Mouse (Mus musculus): Measurements from ENCODE around the gene Fibp. TPM values are rescaled to one million over a fixed set of nuclear protein-coding genes. Genes with fewer than 3 reads are reported as not detected.
"Not testable (repeated sequence)": the region's sequence is repeated elsewhere in the genome, so short reads cannot be mapped to it uniquely, and the experiment has no call there.

The Fibp gene
- polyA plus RNA-seq, 1 experiment from 2014 or later: 129 TPM

DNA sequence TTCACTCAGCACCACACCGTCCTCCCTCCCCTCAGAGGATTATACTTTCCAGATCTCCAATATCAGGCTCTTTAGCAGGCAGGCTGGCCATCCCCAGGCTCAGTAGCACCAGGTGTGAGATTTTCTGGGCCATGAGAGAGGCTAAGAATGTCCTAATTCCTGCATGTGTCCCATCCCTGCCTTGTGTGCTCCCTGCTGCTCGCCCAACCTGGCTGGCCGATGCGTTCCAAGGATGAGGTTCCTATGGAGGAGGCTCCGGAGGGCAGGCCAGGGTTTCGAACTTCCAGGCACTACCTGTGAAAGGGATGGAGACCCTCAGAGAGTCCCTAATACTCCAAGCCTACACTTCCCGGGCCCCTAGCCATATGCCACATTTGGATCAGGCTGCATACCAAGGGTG lies 25.4 kb downstream of the Fibp start:
- Histone ChIP-seq H3K4me1 (ENCODE audit: insufficient read depth, low read length) (peaks cover 19% of the 10 kb centered on the region), H3K4me3 (ENCODE audit: low read length) (no peak overlapping the region), H3K27ac (ENCODE audit: low read length) (no peak overlapping the region), H3K9ac (replicated peaks; ENCODE audit: low read length) (no peak overlapping the region), H3K4me2 (replicated peaks; ENCODE audit: low read depth, low read length) (no peak overlapping the region), H3K27me3 (ENCODE audit: insufficient read depth, low read length) (no peaks in the 10 kb centered on the region), H3K9me3 (ENCODE audit: low read length) (no peaks in the 10 kb centered on the region), H3K36me3 (ENCODE audit: insufficient read depth, low read length) (peaks cover 47% of the 10 kb centered on the region)
- 90% methylated on average over 7 of the region's 7 CpGs for WGBS
- ATAC-seq (ENCODE audit: low FRiP score, low TSS enrichment): no peak

DNA sequence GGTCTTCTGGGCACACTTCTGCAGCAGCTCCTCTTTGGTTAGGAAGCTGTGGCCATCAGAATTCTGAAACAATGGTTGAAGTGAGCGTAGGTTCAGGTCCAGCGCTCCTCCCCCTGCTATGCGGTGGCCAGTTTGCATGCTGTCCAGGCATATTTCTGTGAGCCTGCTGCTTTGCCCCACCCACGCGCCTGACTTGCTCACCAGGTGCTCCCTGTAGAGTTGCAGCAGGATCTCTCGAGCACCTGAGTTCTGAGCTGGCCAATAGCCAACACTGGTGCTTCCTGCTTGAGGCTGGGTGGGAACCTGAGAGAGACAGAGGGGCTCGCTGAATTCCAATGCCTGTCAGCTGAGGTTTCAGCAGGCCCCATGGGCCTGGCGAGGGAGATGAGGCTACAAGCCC lies 25.9 kb downstream of the Fibp start:
- Histone ChIP-seq H3K4me1 (ENCODE audit: insufficient read depth, low read length) (peaks cover 19% of the 10 kb centered on the region), H3K9me3 (ENCODE audit: low read length) (no peaks in the 10 kb centered on the region), H3K4me2 (replicated peaks; ENCODE audit: low read depth, low read length) (no peak overlapping the region), H3K36me3 (ENCODE audit: insufficient read depth, low read length) (peaks cover 43% of the 10 kb centered on the region), H3K27me3 (ENCODE audit: insufficient read depth, low read length) (no peaks in the 10 kb centered on the region), H3K27ac (ENCODE audit: low read length) (no peak overlapping the region), H3K9ac (replicated peaks; ENCODE audit: low read length) (no peak overlapping the region), H3K4me3 (ENCODE audit: low read length) (no peak overlapping the region)
- ATAC-seq (ENCODE audit: low FRiP score, low TSS enrichment): no peak
- WGBS: 63% methylated on average over 8 of the region's 8 CpGs

GRCm38 (mm10) chr19:5486771-5487170 lies 26.4 kb downstream of the Fibp start:
- peak overlapping the region; percentile 89; the same call in 1 of the 2 replicates for H3K4me2 ChIP-seq (replicated peaks; ENCODE audit: low read depth, low read length)
- H3K36me3 ChIP-seq (ENCODE audit: insufficient read depth, low read length): peaks cover 38% of the 10 kb centered on the region
- 87% methylated on average over 4 of the region's 4 CpGs for WGBS

GRCm38 (mm10) chr19:5487768-5488550 lies 27.5 kb downstream of the Fibp start, which contains the start of gene Mus81:
TSS of gene Mus81 (minus strand) at chr19:5488402.
- Histone ChIP-seq H3K27ac (ENCODE audit: low read length) (peak within 1 kb of the TSS; percentile 100), H3K4me2 (replicated peaks; ENCODE audit: low read depth, low read length) (peak within 1 kb of the TSS; percentile 89), H3K4me3 (ENCODE audit: low read length) (peak within 1 kb of the TSS; percentile 61), H3K9ac (replicated peaks; ENCODE audit: low read length) (peak within 1 kb of the TSS; percentile 74), H3K9me3 (ENCODE audit: low read length) (no peaks in the 10 kb centered on the region), H3K4me1 (ENCODE audit: insufficient read depth, low read length) (peaks cover 31% of the 10 kb centered on the region), H3K27me3 (ENCODE audit: insufficient read depth, low read length) (no peaks in the 10 kb centered on the region), H3K36me3 (ENCODE audit: insufficient read depth, low read length) (peaks cover 32% of the 10 kb centered on the region)
- WGBS: 1% methylated on average over 39 of the region's 39 CpGs
- peak; percentile 81 for ATAC-seq (ENCODE audit: low FRiP score, low TSS enrichment)

More at GRCm38 (mm10) chr19:5486771-5487170, 26.4 kb downstream of the Fibp start:
- Histone ChIP-seq H3K4me3 (ENCODE audit: low read length) (no peak overlapping the region), H3K4me1 (ENCODE audit: insufficient read depth, low read length) (peaks cover 20% of the 10 kb centered on the region), H3K9me3 (ENCODE audit: low read length) (no peaks in the 10 kb centered on the region), H3K27ac (ENCODE audit: low read length) (no peak overlapping the region), H3K27me3 (ENCODE audit: insufficient read depth, low read length) (no peaks in the 10 kb centered on the region), H3K9ac (replicated peaks; ENCODE audit: low read length) (no peak overlapping the region)
- ATAC-seq (ENCODE audit: low FRiP score, low TSS enrichment): no peak

GRCm38 (mm10) chr19:5488878-5489571 lies 28.6 kb downstream of the Fibp start:
- Histone ChIP-seq H3K27me3 (ENCODE audit: insufficient read depth, low read length) (no peaks in the 10 kb centered on the region), H3K9ac (replicated peaks; ENCODE audit: low read length) (peak overlapping the region; percentile 74), H3K27ac (ENCODE audit: low read length) (peak overlapping the region; percentile 100), H3K4me1 (ENCODE audit: insufficient read depth, low read length) (peaks cover 33% of the 10 kb centered on the region), H3K9me3 (ENCODE audit: low read length) (no peaks in the 10 kb centered on the region), H3K4me2 (replicated peaks; ENCODE audit: low read depth, low read length) (peak overlapping the region; percentile 89), H3K4me3 (ENCODE audit: low read length) (peak overlapping the region; percentile 61), H3K36me3 (ENCODE audit: insufficient read depth, low read length) (peaks cover 31% of the 10 kb centered on the region)
- under 1% methylated on average over 26 of the region's 26 CpGs for WGBS
- ATAC-seq (ENCODE audit: low FRiP score, low TSS enrichment): peak; percentile 88

- 46% methylated on average over 10 of the region's 10 CpGs for WGBS
- peaks cover 30% of the 10 kb centered on the region for H3K36me3 ChIP-seq (ENCODE audit: insufficient read depth, low read length)
- H3K9ac ChIP-seq (replicated peaks; ENCODE audit: low read length); ATAC-seq (ENCODE audit: low FRiP score, low TSS enrichment); H3K9me3 ChIP-seq (ENCODE audit: low read length); H3K27me3 ChIP-seq (ENCODE audit: insufficient read depth, low read length): not testable (repeated sequence)
- H3K27ac ChIP-seq (ENCODE audit: low read length): peak overlapping the region; percentile 100
- H3K4me2 ChIP-seq (replicated peaks; ENCODE audit: low read depth, low read length): peak overlapping the region; percentile 89
- peak overlapping the region; percentile 96; the same call in 1 of the 2 replicates for H3K4me3 ChIP-seq (ENCODE audit: low read length)
- H3K4me1 ChIP-seq (ENCODE audit: insufficient read depth, low read length): peaks cover 33% of the 10 kb centered on the region
Observed at GRCm38 (mm10) chr19:5489721-5490120, 29.3 kb downstream of the Fibp start.

DNA sequence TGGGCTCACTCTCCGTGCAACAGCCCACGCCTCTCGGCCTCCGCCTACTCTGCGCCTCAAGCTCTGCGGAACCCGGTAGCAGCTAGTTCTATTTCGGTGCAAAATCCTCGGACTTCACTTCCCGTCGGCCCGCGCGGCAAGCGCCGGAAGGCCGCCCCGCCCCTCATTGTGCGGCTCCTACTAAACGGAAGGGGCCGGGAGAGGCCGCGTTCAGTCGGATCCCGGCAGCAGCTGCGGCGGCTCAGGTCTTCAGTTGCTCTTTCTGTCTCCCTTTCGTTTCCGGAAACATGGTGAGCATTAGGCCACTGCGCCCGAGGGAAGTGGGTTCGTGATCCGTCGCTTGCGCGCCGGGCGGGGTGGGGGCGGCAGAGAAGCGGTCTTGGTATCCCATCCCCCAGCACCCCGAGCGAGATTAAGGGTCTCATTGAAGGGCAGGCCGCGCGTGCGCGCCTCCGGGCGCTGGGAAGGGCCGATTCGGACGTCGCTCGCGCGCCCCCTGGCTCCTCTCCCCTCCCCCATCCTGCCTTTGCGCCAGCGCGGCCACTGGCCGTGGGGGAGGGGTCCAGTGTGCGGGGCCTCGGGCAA lies 30.0 kb downstream of the Fibp start, which contains the start of gene Cfl1:
Cfl1 (plus strand) TSS at position 143 of the 585 bp plus-strand sequence.
- no peaks in the 10 kb centered on the region for H3K27me3 ChIP-seq (ENCODE audit: insufficient read depth, low read length)
- WGBS: 0% methylated on average over 62 of the region's 62 CpGs
- H3K9me3 ChIP-seq (ENCODE audit: low read length): no peaks in the 10 kb centered on the region
- H3K4me2 ChIP-seq (replicated peaks; ENCODE audit: low read depth, low read length): peak within 1 kb of the TSS; percentile 89
- peak within 1 kb of the TSS; percentile 94 for H3K9ac ChIP-seq (replicated peaks; ENCODE audit: low read length)
- peak within 1 kb of the TSS; percentile 100 for H3K27ac ChIP-seq (ENCODE audit: low read length)
- ATAC-seq (ENCODE audit: low FRiP score, low TSS enrichment): peak; percentile 57
- peak within 1 kb of the TSS; percentile 96 for H3K4me3 ChIP-seq (ENCODE audit: low read length)
- peaks cover 33% of the 10 kb centered on the region for H3K4me1 ChIP-seq (ENCODE audit: insufficient read depth, low read length)
- H3K36me3 ChIP-seq (ENCODE audit: insufficient read depth, low read length): peaks cover 28% of the 10 kb centered on the region

- peak; percentile 14; the same call in 1 of the 2 replicates for ATAC-seq (ENCODE audit: low FRiP score, low TSS enrichment)
- peak overlapping the region; percentile 100 for H3K27ac ChIP-seq (ENCODE audit: low read length)
- H3K9ac ChIP-seq (replicated peaks; ENCODE audit: low read length): peak overlapping the region; percentile 94
- no peaks in the 10 kb centered on the region for H3K9me3 ChIP-seq (ENCODE audit: low read length)
- H3K4me2 ChIP-seq (replicated peaks; ENCODE audit: low read depth, low read length): peak overlapping the region; percentile 86
- WGBS: under 1% methylated on average over 58 of the region's 59 CpGs
- peaks cover 29% of the 10 kb centered on the region for H3K36me3 ChIP-seq (ENCODE audit: insufficient read depth, low read length)
- no peaks in the 10 kb centered on the region for H3K27me3 ChIP-seq (ENCODE audit: insufficient read depth, low read length)
- peaks cover 33% of the 10 kb centered on the region for H3K4me1 ChIP-seq (ENCODE audit: insufficient read depth, low read length)
- H3K4me3 ChIP-seq (ENCODE audit: low read length): peak overlapping the region; percentile 96
Observed at GRCm38 (mm10) chr19:5490898-5491708, 30.7 kb downstream of the Fibp start.

GRCm38 (mm10) chr19:5492641-5493040 lies 32.2 kb downstream of the Fibp start:
- no peaks in the 10 kb centered on the region for H3K27me3 ChIP-seq (ENCODE audit: insufficient read depth, low read length)
- H3K4me1 ChIP-seq (ENCODE audit: insufficient read depth, low read length): peaks cover 26% of the 10 kb centered on the region
- H3K4me2 ChIP-seq (replicated peaks; ENCODE audit: low read depth, low read length): no peak overlapping the region
- H3K27ac ChIP-seq (ENCODE audit: low read length): no peak overlapping the region
- ATAC-seq (ENCODE audit: low FRiP score, low TSS enrichment): no peak
- no peak overlapping the region for H3K9ac ChIP-seq (replicated peaks; ENCODE audit: low read length)
- peaks cover 43% of the 10 kb centered on the region for H3K36me3 ChIP-seq (ENCODE audit: insufficient read depth, low read length)
- H3K9me3 ChIP-seq (ENCODE audit: low read length): no peaks in the 10 kb centered on the region
- no peak overlapping the region for H3K4me3 ChIP-seq (ENCODE audit: low read length)
- 81% methylated on average over 4 of the region's 4 CpGs for WGBS
